Mouse (Mus musculus): ENCODE measurements around the gene Dusp13. TPM values are rescaled to one million over a fixed set of nuclear protein-coding genes. Genes with fewer than 3 reads are reported as not detected.

Dusp13 gene
- total RNA-seq, 2 experiments from 2014 or later: not detected

DNA sequence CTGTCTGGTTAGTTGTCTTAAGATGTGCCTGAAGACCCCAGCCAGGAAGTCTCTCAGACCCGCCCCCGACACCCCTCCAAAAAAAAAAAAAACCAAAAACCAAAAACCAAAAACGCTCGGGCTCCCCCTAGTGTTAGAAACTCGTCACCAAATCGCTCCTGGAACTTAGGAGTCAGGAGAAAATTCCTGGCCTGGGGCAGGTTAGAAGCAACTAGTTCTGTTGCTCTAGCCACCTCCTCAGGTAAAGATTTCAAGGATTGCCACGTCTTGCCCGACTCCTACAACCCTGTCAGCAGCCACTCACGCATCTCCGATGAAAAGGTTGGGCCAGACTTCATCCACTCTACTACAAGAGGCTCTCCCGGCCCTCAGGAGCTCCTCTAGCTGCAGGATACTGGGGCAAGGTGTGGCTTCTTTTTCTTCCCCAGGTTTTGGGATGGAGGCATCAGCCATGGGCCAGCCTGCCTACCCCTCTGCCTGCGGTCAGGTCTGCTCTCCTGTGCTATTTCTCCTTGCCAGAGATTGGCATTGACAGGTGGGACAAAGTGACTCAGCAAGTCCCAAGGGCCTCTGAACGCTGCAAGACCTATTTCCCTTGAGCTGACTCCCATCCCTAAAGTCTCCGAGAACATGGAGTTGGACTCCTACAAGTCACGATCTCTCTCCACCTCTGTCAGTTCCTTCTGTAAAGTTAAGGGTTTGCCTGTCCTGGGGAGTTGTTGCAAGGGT is 2.7 kb downstream of the Dusp13 start:
- ATAC-seq (replicated peaks; ENCODE audit: low FRiP score, poor library complexity, severe bottlenecking): no peak

DNA sequence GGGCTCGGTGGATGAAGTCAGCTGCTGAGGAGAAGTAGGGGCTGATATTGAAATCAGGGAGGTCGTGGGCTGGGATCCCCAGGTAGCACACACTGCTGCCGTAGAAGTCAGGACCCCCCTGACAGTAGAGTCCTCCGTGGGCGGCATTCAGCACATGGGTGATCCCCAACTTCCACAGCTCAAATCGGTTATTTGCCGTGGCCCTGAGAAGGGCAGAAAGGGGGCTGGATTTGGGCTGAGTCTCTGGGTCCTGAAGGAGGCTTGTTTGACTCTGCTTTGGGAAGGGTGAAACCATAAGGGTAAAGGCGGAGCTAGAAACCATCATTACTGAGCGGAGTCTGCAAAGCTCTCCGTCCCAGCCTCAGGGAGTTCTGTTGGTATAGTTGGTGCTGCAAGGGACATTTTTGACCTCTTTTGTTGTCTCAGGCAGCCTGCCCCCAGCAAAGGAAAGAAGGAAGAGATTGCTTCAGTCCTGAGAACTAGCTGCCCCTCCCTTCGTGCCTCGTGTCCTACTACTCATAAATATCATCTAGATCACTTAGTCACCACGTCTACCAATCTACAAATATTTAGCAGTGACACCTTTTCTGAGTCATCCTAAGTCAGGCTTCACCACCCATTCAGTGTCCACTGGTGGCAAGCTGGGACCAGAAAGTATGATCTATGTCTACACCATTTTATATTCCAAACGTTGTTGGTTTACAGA is 3.4 kb downstream of the Dusp13 start:
- ATAC-seq (replicated peaks; ENCODE audit: low FRiP score, poor library complexity, severe bottlenecking): no peak

DNA sequence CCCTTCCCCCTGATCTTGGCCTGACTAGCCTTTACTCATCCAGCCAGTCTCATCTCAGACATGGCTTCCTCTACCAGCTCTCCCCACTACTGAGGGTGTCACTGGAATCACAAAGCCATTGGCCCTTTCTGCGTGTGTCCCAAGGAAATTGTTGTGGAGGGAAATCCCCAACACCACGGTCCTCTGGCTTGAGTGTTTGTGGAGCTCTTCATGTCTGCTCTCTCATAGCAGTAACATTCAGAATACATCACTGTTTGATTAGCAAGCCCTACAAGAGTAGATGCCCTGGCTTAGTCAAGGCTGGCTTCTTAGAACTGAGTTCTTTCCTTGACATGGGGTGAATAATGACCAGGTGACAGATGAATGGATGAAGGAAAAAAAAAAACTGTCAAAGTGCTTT is 4.1 kb downstream of the Dusp13 start:
- no peak for ATAC-seq (replicated peaks; ENCODE audit: low FRiP score, poor library complexity, severe bottlenecking)

DNA sequence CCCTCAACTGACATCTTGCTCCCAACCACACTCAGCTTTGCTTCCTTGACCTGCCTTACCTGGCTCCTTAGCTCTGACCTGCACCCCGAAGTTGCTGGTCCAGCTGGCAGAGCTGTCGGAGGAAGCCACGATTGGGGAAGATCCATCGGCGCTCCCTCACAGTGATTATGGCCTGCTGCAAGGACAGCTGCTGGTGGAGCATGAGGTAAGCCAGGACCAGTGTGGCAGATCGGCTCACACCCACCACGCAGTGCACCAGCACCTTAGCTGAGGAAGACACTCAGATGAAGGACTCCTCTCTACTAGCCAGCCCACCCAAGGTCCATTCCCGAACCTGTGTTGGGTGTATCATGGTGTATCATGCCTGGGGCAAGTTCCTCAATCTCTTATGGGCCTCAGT is 4.7 kb downstream of the Dusp13 start:
- no peak for ATAC-seq (replicated peaks; ENCODE audit: low FRiP score, poor library complexity, severe bottlenecking)

DNA sequence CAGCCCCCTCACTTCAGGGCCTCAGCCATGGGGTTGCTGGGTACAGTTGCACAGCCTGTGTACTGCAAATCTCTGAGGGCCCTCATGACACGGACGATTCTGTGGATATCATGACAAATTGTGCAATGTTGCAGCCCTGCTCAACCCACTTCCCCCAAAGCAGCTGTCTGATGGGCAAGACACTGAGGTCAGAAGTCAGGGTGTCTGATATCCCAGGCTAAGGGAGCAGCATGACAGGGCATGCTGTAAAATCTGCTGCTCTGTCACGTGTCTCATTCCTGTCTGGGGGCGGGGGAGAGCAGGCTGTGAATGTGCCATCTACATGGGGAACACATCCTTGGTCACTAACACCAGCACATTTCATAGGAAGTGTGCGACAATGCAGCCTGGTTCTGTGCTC is 5.8 kb downstream of the Dusp13 start:
- ATAC-seq (replicated peaks; ENCODE audit: low FRiP score, poor library complexity, severe bottlenecking): no peak

DNA sequence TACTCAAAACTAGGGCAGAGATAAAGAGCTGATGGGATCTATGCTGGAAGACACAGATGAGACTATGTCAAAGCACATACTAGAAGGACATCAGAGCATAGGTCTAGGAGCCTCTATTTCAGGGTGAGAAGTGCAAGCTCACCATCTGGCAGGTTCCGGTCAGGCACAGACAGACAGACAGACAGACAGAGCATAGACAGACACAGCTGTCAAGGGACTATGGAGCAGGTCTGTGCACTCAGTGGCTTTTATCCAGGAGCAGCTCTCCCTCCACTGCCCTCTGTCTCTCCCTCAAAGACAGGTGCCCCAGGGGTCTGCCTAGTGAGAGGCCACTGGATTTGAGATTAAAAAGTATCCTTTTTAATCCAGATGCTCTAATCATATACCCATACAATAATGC is 6.8 kb downstream of the Dusp13 start:
- ATAC-seq (replicated peaks; ENCODE audit: low FRiP score, poor library complexity, severe bottlenecking): no peak

DNA sequence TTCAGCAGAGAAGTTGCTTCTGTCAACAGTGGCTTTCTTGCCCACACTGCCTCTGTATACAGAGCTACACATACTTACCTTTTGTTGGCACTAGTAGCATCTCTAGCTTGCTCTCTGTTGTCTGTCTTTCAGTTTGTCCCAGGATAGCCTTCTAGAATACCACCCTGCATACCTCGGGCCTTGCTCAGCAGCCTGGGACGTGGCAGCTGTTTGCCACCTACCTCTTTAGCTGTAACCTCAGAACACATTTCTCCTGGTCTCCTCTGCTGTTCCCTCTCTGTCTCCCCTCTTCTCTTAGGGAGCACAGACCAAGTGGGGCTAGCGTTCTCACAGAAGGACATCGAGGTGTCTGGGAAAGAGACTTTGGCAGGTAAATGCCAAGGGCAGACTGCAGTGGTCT is 8.5 kb downstream of the Dusp13 start:
- ATAC-seq (replicated peaks; ENCODE audit: low FRiP score, poor library complexity, severe bottlenecking): no peak

DNA sequence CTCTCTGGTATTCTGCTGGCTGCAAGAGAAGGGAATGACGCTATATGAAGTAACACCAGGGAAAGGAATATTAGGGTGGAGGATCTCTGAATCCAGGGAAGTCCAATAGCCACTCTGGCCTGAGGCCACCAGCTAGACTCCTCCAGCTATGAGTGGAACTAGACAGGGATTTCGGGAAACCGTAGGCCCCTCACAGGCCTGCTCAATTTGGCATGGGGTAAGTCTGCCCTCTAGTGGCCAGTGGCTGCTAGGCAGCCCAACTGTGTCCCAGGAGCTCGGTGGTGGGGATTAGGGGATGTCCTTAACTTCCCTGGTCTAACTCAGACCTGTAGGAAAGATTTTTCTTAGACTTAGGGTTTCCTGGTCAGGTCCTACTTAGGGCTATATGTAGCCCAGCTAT is 9.2 kb downstream of the Dusp13 start:
- 0 out of 2 replicates have a peak, but pooled peaks have one; percentile 70 for ATAC-seq (replicated peaks; ENCODE audit: low FRiP score, poor library complexity, severe bottlenecking)

DNA sequence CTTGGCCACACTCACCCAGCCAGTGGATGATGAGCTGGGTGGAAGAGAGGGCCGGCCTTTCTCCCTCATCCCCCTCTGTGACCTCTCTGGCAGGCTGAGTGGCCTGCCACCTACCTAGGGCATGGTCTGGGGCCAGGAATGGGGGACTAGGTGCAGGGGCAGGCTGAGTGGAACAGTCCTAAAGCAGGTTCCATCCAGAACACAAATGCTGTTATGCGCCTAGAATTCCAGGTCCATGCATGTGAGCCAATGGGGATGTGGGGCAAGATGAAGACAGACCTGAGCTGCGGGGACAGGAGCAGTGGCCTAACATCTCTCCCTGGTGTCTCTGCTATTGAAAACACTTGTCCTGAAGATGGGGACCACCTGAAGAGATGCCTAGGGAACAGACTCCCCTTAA is 9.7 kb downstream of the Dusp13 start:
- no peak for ATAC-seq (replicated peaks; ENCODE audit: low FRiP score, poor library complexity, severe bottlenecking)

DNA sequence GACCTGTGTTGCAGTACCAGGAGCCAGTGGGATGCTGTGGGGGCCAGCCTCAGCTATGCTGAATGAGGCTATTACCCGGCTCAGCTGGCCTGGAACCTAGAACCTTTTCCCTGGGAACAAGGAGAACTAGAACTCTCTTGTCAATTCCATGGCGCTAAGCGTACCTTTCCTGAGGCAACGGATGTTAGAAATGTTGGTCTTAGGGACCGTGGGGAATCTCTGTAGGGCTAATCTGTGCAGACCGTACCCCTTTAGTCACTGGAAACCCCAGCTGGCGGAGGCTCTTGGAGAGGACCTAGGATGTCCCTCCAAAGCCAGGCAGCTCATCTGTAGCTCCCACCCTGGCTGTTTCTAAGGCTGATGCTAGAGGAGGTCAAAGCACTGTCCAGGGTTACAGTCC is 10.6 kb downstream of the Dusp13 start:
- ATAC-seq (replicated peaks; ENCODE audit: low FRiP score, poor library complexity, severe bottlenecking): no peak

DNA sequence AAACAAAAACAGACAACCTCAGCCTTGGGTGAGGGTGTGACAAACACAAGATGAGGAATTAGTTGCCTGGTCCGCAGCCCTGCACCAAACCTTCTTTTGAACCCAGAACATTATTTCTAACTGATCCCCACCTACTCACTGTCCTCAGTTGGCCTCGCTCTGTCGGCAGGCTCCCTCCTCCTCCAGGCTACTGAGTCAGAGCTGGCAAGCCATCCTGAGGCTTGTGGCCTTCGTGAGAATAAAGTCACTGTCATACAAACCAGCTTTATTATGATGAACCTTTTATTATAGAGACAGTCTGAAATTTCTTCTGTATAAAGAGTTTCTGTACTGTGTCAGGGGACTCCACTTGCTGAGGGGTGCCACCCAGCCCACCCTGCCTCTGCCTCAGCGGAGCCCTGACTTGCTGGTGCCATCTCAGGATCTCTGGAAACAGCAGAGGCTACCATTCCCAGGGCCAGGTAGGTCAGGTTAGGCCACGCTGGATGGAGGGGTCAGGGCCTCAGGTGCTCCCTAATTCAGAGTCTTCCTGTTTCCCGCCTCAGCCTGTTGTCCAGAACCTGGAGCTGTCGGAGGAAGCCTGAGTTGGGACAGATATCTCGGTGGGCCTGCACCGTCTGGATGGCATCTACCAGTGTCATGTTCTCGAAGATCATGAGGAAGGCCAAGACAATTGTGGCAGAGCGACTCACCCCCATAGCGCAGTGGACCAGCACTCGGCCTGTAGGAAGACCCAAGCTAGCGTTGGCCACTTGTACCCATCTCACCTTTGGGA is 17.7 kb downstream of the Dusp13 start:
- ATAC-seq (replicated peaks; ENCODE audit: low FRiP score, poor library complexity, severe bottlenecking): no peak

DNA sequence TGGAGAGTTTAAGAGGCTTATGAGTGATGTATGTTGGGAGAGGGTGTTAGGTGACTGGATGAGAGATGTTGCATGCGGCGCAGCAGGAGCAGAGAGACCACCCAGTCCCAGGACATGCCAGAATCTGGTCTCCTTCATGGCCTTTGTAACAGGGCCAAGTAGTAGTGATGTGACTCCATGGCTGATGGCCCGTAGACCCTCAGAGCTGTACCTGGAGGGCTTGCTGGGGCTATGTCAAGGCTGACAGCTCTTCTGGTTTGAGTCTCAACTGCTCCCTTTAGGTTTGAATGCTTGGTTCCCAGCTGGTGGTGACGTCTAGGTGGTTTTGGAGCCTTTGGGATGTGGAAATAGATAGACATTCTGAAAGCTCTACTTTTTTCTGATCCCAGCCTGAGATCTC is 21.0 kb downstream of the Dusp13 start:
- no peak for ATAC-seq (replicated peaks; ENCODE audit: low FRiP score, poor library complexity, severe bottlenecking)

DNA sequence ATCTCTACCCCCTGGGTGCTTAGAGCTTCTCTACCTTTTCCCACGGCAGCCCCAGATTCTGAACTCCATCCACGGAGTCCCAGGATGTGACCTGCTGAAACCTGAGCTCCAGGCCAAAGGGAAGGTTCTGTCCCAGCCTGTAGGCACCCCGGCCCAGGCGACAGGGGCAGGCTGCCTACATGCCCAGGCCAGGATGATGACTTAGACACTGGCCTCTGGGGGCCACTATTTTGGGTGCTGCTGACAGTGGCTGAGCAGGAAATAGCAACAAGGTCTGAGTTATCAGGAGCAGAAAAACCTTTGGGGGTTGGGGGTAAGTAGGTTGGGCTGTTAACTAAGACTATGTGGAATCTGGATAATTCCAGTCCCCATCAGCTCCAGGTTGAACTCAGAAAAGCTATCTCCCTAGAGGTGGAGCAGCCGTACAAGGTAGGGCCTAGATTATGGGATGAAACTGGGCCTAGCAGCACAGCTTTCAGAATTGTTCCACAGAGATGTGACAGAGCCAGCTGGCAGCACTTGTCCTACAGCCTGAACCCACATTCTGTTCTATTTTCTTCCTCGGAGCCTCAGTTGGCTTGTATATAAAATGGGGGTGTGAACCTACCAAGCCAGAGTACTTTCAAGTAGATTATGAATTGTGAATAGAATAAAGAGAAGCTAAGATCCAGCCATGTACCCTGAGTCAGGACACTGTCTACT is 21.8 kb downstream of the Dusp13 start:
- no peak for ATAC-seq (replicated peaks; ENCODE audit: low FRiP score, poor library complexity, severe bottlenecking)

DNA sequence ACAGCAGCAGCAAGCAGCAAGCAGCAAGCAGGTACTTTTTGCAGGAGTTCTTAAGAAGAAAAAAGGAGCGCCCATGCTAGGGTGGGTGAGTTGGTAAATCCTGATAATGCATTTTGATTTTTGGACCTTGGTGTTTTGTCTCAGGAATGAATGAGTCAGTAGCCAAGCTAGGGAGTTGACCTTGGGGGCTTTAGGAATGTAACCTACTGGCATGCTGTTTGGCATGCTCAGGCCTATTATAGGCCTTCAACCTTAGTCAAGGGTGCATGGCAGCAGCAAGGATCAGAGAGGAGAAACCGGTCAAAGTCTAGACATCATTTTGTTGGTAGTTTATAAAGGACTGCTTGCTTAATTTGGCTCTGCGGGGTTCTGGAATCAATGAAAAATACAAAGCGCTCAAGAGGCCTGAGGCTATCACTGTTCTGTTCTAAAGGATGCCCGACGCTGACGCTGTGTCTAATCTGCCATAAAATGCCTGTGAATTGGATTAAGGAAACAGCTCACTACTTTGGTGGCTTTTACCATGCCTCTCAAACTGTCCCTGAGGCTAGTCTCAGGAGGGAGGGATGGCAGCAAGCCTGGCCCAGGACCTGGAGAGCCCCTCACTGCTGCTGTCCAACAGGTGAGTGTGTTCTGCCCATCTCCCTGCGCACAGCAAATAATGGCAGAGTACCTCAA is 28.8 kb downstream of the Dusp13 start:
- ATAC-seq (replicated peaks; ENCODE audit: low FRiP score, poor library complexity, severe bottlenecking): no peak

DNA sequence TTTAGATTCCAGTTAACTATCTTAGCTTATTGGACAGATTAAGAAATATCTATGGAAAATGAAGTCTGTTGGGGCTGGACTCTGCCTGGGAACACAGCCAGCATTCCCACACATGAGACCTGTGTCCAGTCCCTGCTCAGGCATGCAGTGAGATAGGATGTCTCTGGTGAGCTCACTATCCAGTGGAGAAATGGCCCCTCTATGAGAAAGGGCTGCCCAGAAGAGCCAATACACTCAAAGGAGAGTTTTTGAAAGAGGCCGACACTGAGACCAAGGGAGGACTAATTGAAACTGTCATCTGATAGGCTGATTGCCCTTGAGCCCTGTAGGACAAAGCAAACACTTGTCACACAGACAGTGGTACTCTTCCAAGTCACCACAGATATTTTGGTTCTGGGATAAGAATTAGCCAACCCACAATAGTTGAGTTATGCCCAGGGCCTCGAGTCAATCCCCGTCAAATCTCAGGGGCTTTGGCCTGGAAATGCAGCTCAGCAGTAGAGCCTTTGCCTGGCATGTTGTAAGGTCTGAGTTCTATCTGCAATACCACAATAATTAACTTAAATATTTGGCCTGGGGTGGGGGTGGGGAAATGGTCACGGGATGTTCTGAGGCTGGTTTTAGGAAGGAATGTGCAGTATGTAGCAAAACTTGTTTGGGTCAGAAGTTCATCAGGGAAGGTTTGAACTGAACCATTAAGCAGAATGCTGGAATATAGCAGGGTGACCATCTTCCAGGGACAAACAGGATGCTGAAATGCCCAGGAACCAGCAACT is 30.4 kb downstream of the Dusp13 start:
- ATAC-seq (replicated peaks; ENCODE audit: low FRiP score, poor library complexity, severe bottlenecking): no peak

DNA sequence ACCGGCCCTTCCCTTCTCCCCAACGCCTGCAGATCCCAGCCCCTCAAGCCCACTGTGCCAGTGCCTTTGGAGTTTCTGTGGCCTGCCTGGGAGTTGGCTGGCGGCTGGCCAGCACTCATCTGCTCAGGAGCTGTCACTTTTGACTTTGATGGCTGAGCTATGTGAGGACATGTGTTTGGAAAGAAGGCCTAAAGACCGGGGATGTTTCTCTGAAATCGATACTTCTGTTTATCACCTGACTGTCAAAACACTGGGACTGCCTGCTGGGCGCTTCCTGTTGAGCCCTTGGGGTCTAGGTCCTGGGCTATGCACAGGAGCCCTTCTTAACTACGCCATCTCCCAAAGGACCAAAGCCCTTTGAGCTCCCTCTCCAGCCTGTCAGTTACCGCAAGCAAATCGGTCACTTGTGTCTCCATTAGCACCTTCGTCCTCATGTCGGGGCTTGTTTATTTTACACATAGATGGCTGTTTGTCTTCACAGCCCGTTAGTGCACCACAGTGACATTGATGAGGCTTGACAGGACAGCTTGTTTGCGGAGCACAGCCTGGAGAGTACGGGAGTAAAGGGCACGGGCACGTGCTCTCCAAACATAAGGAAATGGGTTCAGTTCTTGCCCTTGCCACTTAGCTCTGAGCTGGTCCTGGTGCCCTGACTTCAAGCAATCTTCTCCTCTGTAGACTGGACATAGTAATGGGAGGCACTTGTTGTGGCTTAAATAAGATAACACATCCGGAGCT is 31.2 kb downstream of the Dusp13 start:
- no peak for ATAC-seq (replicated peaks; ENCODE audit: low FRiP score, poor library complexity, severe bottlenecking)

DNA sequence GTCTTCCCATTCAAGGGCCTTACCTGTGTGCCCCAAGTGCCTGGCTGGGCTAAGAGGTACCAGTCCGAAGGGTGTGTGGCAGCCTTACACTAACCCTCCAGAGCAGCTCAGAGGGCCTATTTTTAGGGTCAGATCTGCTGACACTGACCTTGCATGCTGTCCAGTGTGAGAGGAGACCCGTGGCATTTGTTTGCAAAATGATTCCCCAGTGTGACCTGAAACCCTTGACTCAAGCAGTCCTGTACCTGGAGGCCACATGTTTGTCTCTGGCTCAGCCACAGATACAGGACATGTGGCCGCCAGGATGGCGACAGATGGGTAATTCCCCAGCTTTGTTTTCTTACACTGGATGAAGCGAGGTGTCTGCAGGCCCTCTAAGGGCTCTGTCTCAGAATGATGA is 36.5 kb downstream of the Dusp13 start, which contains the start of gene Dupd1:
TSS of gene Dupd1 (minus strand) at position 91 of the 400 bp plus-strand sequence.
- ATAC-seq (replicated peaks; ENCODE audit: low FRiP score, poor library complexity, severe bottlenecking): no peak

DNA sequence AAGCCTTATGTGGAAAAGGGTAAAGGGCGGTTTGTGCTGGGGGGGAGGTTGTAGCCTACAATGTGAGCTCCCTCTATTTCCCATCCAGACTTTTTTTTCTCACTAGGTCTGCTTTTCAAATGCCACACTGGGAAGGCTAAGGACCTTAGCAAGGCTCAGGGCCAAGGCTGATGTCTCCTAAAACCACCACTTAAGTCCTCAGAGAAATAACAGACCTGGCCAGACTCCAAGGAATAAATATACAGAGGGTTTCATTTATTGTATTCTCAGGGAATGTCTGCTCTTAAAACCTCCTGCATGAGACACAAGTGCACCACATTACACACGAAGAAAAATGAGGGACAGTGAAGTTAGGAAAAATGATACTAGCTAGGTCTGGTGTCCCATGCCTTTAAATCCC is 39.8 kb downstream of the Dusp13 start:
- no peak for ATAC-seq (replicated peaks; ENCODE audit: low FRiP score, poor library complexity, severe bottlenecking)
